In the genomic region with DNA sequence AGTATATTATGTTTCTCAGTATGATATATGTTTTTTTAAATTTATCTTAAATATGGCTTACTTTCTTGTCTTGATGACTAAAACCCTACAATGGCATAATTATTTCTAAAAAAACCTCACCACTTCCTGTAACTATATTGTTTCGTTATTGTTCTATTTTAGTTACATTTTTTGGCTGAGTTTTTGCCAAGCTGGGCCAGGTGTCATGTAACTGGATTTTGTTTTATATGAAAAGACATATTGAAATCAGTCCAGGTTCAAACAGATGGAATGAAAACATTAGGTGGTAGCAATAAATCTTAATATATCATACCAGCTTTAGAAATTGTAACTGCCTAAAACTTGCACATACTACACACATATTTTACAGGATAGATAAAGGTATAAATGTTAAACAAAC, we compare ENCODE assay signal across 17 mouse cellular contexts.
"Had no signal": no experiment of that assay in that cellular context is flagged by ENCODE, and none has a peak within 500 bp of the region (broad histone marks: within the 10 kb centered on the region; RNA-seq: fewer than 3 reads in every experiment).

No protein-coding gene starts in this region.

- H3K36me3 ChIP-seq: limb, embryonic 10.5 days; liver, embryonic 15.5 days; midbrain, embryonic 13.5 days; neural tube, embryonic 15.5 days; stomach, embryonic 15.5 days had no signal

- H3K4me2 ChIP-seq: liver, embryonic 11.5 days; liver, embryonic 15.5 days; midbrain, embryonic 13.5 days; neural tube, embryonic 15.5 days; stomach, embryonic 15.5 days had no signal

- DNase-seq: kidney, postnatal 36 days; layer of hippocampus, adult 9-11 months; lung, adult 2 months; lung, postnatal 36 days; right cerebral cortex, adult 18-20 months; right cerebral cortex, postnatal 4 days; thymus, adult 2 months; thymus, postnatal 36 days had no signal

- H3K27me3 ChIP-seq: liver, embryonic 15.5 days; midbrain, embryonic 13.5 days; neural tube, embryonic 15.5 days; stomach, embryonic 15.5 days had no signal

- ATAC-seq: lung, postnatal 0 days; midbrain, embryonic 13.5 days had no signal

- H3K9me3 ChIP-seq: limb, embryonic 10.5 days; liver, embryonic 15.5 days; midbrain, embryonic 13.5 days; neural tube, embryonic 15.5 days; stomach, embryonic 15.5 days had no signal

- H3K4me3 ChIP-seq: limb, embryonic 10.5 days; liver, embryonic 15.5 days; midbrain, embryonic 13.5 days; myocyte; neural tube, embryonic 15.5 days; stomach, embryonic 15.5 days had no signal

- H3K27ac ChIP-seq: kidney, postnatal 0 days; limb, embryonic 10.5 days; liver, embryonic 15.5 days; midbrain, embryonic 13.5 days; neural tube, embryonic 15.5 days; stomach, embryonic 15.5 days had no signal

- H3K9ac ChIP-seq: liver, embryonic 15.5 days; midbrain, embryonic 13.5 days; neural tube, embryonic 15.5 days; stomach, embryonic 15.5 days had no signal

- H3K4me1 ChIP-seq: limb, embryonic 10.5 days; liver, embryonic 15.5 days; neural tube, embryonic 15.5 days; stomach, embryonic 15.5 days had no signal
